Mouse (Mus musculus) heart, postnatal 10 days (tissue): ENCODE data around the gene Hyou1. TPM values are rescaled to one million over a fixed set of nuclear protein-coding genes. Genes with fewer than 3 reads are reported as not detected.
"Not testable (repeated sequence)": the region's sequence is repeated elsewhere in the genome, so short reads cannot be mapped to it uniquely, and the experiment has no call there.

Experiments used
- DNase-seq, 2 experiments: peaks; one replicate each; pipeline ENCODE4 v3.0.0; 2021
- intact Hi-C: fragments of 180-260 bp; cut with DNase I; formaldehyde crosslinking; loops from one replicate; pipeline ENCODE4 v1.15.1; 2025
- total RNA-seq, 2 experiments: library from RNA; stranded (reverse); gene quantifications; 2 replicates each; pipeline ENCODE4 v1.2.3; 2021

The Hyou1 gene
- total RNA-seq, 2 experiments from 2014 or later: 35.8 to 45.7 TPM

- intact Hi-C loops: no loop called here
Measured at GRCm38 (mm10) chr9:44347621-44348020, 31.7 kb upstream of the Hyou1 start.

DNA sequence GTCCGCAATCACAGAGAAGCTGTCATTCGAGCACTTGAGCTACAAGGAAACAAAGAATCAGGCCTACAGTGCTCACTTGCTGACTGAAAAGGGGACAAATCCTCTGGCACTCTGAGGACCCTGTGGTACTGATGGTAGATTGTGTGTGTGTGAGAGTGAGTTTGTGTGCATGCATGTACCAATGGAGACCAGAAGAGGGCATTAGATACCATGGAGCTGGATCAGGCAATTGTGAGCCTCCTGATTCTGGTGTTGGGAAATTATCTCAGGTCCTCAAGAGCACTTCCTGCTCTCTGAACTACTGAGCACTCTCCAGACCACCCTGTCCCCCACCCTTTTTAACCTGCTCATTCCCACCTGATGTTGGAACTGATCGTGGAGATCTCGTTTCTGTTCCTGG, 30.7 kb upstream of the Hyou1 start:
- DNase-seq: no peak
- intact Hi-C loops: no loop called here

More at GRCm38 (mm10) chr9:44347621-44348020, 31.7 kb upstream of the Hyou1 start:
- no peak for DNase-seq

GRCm38 (mm10) chr9:44351396-44351795, 27.9 kb upstream of the Hyou1 start:
- intact Hi-C loops: no loop called here
- no peak for DNase-seq

- intact Hi-C loops: no loop called here
- no peak for DNase-seq
Measured at GRCm38 (mm10) chr9:44352337-44352736, 27.0 kb upstream of the Hyou1 start.

DNA sequence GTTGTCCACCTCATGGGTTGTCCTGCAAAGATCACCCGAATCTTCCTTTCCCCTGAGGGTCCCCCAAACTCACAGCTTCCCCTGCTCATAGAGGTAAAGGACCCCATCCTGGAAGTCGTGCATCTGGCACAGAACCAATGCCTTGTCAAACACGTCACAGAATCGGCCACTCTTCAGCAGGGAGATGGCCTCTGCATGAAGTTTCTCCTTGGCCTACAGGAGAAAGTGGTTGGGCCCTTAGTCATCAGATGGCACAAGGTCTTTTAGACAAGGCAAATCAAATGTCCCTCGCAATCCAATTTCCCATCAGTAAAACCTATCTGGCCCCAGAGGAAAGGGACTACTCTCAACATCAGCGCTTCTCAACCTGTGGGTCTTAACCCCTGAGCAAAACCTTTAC, 26.1 kb upstream of the Hyou1 start:
- no peak for DNase-seq
- intact Hi-C loops: no loop called here

GRCm38 (mm10) chr9:44357207-44357606, 22.1 kb upstream of the Hyou1 start:
- intact Hi-C loops: loop anchor here (1.0 to 5.0 kb wide), 2 partner anchors 65 to 118 kb away; no protein-coding TSS in a partner anchor
- DNase-seq: peak; percentile 29 to 47

DNA sequence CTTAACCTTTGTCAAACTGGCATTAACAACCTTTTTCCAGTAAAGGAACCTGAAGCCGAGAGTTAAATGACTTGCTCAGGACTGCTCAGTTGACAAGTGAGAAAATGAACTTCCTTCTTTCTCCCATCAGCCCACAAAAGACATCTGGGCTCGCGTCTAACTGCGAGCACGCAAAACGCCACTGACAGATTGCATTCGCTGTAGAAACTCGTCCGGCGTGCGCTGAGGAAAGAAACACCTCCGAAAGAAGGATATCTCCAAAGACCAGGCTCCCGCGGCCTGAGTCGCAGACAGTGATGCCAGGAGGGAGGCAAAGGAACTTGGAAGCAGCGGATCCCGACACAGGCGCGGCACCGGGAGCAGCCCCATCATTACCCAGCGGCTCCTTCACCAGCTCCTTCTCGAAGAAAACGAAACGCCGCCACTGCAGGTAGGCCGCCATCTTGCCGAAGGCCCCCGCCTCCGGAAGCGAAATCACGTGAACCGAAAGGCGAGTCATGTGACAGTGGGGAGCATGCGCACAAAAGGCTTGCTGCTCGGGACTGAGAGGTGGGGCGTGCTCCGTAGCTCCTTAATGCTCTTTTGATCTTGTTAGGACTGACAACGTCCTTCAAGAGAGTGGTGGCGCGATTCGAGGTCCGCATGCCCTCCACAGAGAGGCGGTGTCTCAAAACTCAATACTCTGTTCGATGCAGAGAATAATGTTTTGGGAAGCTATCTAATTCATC, 17.9 kb upstream of the Hyou1 start, which contains the start of gene Vps11:
Gene Vps11, minus strand, starts transcription at position 481 of the 728 bp plus-strand sequence.
- intact Hi-C loops: no loop called here
- DNase-seq: peak; percentile 96 to 97

GRCm38 (mm10) chr9:44361931-44362330, 17.4 kb upstream of the Hyou1 start:
- intact Hi-C loops, DNase-seq: not testable (repeated sequence)

- intact Hi-C loops: no loop called here
- no peak for DNase-seq
Measured at GRCm38 (mm10) chr9:44364480-44364879, 14.8 kb upstream of the Hyou1 start.

- DNase-seq: no peak
- intact Hi-C loops: no loop called here
Measured at GRCm38 (mm10) chr9:44373386-44373785, 5.9 kb upstream of the Hyou1 start.

GRCm38 (mm10) chr9:44376141-44376540, 3.1 kb upstream of the Hyou1 start:
- no peak for DNase-seq

DNA sequence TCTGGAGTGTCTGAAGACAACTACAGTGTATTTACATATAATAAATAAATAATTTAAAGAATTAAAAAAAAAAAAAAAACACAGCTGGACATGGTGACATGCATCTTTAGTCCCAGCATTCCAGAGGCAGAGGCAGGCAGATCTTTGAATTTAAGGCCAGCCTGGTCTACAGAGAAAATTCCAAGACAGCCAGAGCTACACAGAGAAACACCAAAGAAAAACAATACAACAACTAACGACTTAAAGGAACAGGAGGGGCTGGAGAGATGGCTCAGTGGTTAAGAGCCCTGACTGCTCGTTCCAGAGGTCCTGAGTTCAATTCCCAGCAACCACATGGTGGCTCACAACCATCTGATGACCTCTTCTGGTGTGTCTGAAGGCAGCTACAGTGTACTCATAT, 2.0 kb upstream of the Hyou1 start:
- intact Hi-C loops, DNase-seq: not testable (repeated sequence)

More at GRCm38 (mm10) chr9:44376141-44376540, 3.1 kb upstream of the Hyou1 start:
- intact Hi-C loops: no loop called here

- no peak for DNase-seq
Measured at GRCm38 (mm10) chr9:44378153-44378730, 1.0 kb upstream of the Hyou1 start.

GRCm38 (mm10) chr9:44379862-44380261, 572 bp downstream of the Hyou1 start:
- intact Hi-C loops: no loop called here
- DNase-seq: no peak

More at GRCm38 (mm10) chr9:44378153-44378730, 1.0 kb upstream of the Hyou1 start:
- intact Hi-C loops: no loop called here

- intact Hi-C loops: no loop called here
- no peak for DNase-seq
Measured at GRCm38 (mm10) chr9:44384596-44384995, 5.3 kb downstream of the Hyou1 start.

DNA sequence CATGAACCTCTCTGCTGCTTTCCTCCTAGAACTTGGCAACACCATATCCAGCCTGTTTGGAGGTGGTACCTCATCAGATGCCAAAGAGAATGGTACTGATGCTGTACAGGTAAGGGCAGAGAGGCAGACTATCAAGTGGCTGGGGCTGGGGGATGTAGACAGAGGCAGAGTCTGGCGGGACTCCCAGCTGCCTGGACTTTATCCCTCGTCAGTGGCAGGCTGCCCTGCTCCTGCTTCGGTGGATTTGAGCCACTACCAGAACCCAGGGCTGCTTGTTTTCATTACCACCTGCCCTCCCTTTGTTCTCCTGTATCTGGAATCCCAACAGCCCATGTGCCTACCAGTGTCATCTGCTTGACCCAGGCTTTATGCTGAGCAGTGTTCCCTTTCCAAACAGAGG, 7.9 kb downstream of the Hyou1 start:
- intact Hi-C loops: no loop called here
- no peak for DNase-seq

DNA sequence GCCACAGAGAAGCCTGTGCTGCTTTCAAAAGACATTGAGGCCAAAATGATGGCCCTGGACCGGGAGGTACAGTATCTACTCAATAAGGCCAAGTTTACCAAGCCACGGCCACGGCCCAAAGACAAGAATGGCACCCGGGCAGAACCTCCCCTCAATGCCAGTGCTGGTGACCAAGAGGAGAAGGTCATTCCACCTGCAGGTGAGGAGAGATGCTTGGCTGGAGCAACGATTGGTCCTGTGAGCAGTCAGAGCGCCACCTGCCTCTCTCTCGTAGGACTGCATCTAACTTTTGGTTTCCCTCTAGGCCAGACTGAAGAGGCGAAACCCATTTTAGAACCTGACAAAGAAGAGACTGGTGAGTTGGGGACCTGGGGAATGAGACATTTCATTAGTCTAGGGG, 10.0 kb downstream of the Hyou1 start:
- DNase-seq: peak; percentile 42 to 65
- intact Hi-C loops: no loop called here

- intact Hi-C loops: loop anchor here (5.0 to 10.0 kb wide), 4 partner anchors 99 to 407 kb away; no protein-coding TSS in a partner anchor
- DNase-seq: peak; percentile 77 to 86
Measured at GRCm38 (mm10) chr9:44391466-44391865, 12.2 kb downstream of the Hyou1 start.

DNA sequence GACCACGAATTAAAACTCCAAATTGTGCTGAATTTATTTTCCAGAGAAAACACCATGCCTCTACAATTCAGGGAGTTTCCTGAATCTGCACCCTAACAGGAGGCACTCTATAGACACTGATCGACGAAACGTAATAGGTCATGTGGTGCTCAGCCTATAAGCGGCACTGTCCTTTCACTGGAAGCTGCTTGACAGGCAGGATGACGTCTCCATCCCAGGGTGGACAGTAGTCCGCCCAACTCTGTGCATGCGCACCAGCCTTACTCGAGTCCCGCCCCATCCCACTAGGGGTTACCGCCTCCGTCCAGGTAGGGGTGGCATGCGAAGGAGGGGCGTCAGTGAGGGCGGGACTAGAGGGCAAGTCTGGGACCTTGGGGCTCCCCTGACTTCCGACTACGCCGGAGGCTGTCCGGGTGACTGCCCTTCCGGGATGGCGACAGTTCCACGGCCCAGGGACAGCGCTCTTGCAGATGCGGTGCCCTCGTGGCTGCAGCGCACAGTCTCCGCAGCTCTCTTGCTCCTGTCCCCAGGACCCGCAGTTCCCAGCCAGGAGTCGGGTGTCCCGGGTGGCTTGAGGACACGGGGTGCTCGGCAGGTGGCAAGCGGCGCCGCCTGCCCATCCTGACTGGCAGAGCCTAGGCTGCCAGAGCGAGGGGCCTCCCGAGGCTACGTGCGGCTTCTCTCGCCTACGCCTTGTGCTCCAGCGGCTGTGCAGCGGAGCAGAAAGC, 17.6 kb downstream of the Hyou1 start, which contains the start of gene Slc37a4:
Gene Slc37a4, plus strand, starts transcription at position 169 of the 728 bp plus-strand sequence.
- DNase-seq: peak; percentile 96 to 97
- intact Hi-C loops: loop anchor here (10.0 kb wide), 1 partner anchor 412 kb away; no protein-coding TSS in a partner anchor

DNA sequence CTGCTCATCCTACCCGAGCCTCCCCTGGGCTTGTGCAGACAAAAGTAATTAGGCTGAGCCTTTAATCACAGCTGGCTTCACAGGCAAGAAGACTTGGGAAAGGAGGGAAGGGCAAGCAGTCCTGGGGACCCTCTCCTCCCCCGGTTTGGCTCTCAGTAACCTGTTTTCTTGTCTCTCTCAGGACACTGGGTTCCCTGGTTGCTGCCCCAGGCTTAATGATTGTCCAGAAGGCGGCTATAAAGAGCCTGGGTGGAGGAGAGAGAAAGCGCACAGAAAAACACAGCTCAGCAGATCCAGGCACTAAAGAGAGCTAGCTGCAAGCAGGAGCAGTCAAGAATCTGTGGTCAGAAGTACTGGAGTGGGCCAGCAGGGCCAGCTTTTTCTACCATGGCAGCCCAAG, 18.8 kb downstream of the Hyou1 start:
- DNase-seq: no peak
- intact Hi-C loops: loop anchor here (10.0 kb wide), 1 partner anchor 413 kb away; no protein-coding TSS in a partner anchor

GRCm38 (mm10) chr9:44398551-44398950, 19.3 kb downstream of the Hyou1 start:
- DNase-seq: no peak
- intact Hi-C loops: loop anchor here (10.0 kb wide), 1 partner anchor 414 kb away; no protein-coding TSS in a partner anchor
